Mouse (Mus musculus): Measurements from ENCODE around the gene Naa10.

DNA sequence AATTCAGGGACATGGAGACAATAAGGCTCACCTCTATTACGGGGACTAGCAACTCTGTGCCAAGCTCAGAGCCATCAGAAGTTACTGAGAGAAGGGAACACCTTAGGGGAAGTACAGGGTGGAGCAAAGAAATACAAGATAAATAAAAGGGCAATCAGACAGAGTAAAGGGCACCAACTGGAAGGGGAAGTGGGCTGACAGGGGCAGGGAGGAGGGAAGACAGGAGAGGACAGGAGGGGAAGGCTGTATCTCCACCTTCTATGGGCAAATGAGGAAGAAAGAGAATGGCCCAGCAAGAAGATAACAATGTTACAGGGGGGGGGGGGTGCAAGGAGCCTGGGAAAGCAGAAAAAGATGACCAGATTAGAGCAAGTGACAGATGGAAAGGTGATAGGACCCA lies 44.7 kb downstream of the Naa10 start:
- TF ChIP-seq CTCF (IDR thresholded peaks at IDR 0.05; ENCODE audit: borderline replicate concordance, insufficient read depth, low read length): no peak
- no peak for TF ChIP-seq POLR2A (IDR thresholded peaks at IDR 0.05; ENCODE audit: low read depth, low read length)
